Mouse (Mus musculus) left cerebral cortex, adult 2 months (tissue): ENCODE data around the gene Tenm4. TPM values are rescaled to one million over a fixed set of nuclear protein-coding genes. Genes with fewer than 3 reads are reported as not detected.
A peak's percentile ranks its signal among the peaks of the same experiment; 100 is the strongest.

ENCODE experiments used
- DNase-seq, 2 experiments: peaks; one replicate each; pipeline ENCODE4 v3.0.0; 2021 to 2022; ENCODE audit warnings: low spot score in 2 of 2, mixed read lengths in 1 of 2; ENCODE audit errors: extremely low spot score in 1 of 2
- H3K27ac ChIP-seq: fragments of 200-600 bp; 2 replicates; pipeline ENCODE4 v1.8.1; 2022
- H3K4me3 ChIP-seq: fragments of 200-600 bp; 2 replicates; pipeline ENCODE4 v1.8.1; 2022
- CTCF ChIP-seq: fragments of 200-600 bp; IDR thresholded peaks from 2 replicates; pipeline ENCODE4 v1.8.1; 2022; ENCODE audit warnings: antibody characterized with exemption, mild to moderate bottlenecking, moderate library complexity
- intact Hi-C: fragments of 180-260 bp; cut with DNase I; formaldehyde crosslinking; loops from one replicate; pipeline ENCODE4 v1.15.1; 2025
- total RNA-seq, 2 experiments: library from RNA; stranded (reverse); gene quantifications; 2 replicates each; pipeline ENCODE4 v1.2.3; 2021

Tenm4 gene
- total RNA-seq, 2 experiments from 2014 or later = 158 to 160 TPM

DNA sequence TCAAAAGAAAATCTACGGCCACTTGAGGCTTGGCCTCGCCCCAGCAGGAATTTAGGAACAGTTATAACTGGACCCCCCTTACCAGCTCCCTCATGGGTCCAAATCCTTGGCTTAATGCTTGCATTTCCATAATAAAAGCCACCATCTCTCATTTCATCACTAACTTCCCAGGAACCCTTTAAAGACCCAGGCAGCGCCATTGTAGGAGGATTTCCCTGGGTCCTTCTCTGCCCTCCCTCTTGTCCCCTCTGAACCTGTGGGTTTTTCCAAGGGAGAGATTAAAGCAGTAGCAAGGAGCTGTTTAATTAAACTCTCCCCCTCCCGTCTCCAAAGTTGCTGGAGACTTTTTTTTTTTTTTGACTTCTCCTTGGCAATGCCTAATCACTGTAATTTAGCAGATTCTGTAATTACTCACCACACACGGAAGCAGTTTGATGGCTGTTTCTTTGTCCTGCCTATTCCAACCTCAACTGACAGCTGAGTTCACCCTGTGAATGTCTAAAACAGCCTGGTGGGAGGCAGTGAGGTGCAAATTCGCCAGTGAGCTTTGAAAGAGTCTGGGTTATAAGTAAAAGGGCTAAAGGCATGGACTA lies 501.4 kb downstream of the Tenm4 start:
- no peak for TF ChIP-seq CTCF
- H3K4me3 ChIP-seq = no peak overlapping the region
- intact Hi-C loops = loop anchor here (10.0 kb wide), 1 partner anchor 232 kb away; no protein-coding TSS in a partner anchor
- no peak for DNase-seq
- no peak overlapping the region for H3K27ac ChIP-seq

DNA sequence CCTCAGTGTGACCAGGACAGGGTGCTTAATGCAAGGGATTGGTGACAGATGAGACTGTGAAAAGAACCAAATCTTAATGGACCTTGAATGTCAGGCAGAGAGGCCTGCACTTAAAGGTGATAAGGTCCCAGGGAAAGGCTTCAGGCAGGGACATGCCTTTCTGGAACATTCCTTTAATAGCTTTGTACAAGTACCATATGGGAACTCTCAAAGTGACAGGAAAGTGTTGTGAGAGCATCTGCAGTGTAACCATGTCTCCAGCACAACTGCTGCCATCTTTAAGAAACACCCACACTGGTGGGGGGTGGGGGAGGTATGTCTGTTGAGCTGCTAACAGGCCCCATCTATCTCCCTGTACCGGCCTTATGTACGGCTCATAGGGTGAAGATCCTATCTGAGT lies 506.0 kb downstream of the Tenm4 start:
- intact Hi-C loops = loop anchor here (10.0 kb wide), 1 partner anchor 228 kb away; no protein-coding TSS in a partner anchor
- no peak overlapping the region for H3K4me3 ChIP-seq
- peak overlapping the region; percentile 67 for H3K27ac ChIP-seq
- TF ChIP-seq CTCF = no peak
- no peak for DNase-seq

- no peak for DNase-seq
- H3K27ac ChIP-seq = peak overlapping the region; percentile 67
- TF ChIP-seq CTCF = no peak
- intact Hi-C loops = loop anchor here (10.0 kb wide), 1 partner anchor 227 kb away; no protein-coding TSS in a partner anchor
- H3K4me3 ChIP-seq = no peak overlapping the region
Observed at GRCm38 (mm10) chr7:96678236-96678635, 507.2 kb downstream of the Tenm4 start.

- intact Hi-C loops = loop anchor here (2.0 to 10.0 kb wide), 2 partner anchors 105 to 225 kb away; no protein-coding TSS in a partner anchor
- Histone ChIP-seq H3K4me3 (no peak overlapping the region), H3K27ac (peak overlapping the region; percentile 82)
- no peak for DNase-seq
- TF ChIP-seq CTCF = no peak
Observed at GRCm38 (mm10) chr7:96679746-96680145, 508.7 kb downstream of the Tenm4 start.

GRCm38 (mm10) chr7:96680405-96680804 lies 509.4 kb downstream of the Tenm4 start:
- no peak for DNase-seq
- intact Hi-C loops = loop anchor here (2.0 kb wide), 1 partner anchor 106 kb away; no protein-coding TSS in a partner anchor
- H3K27ac ChIP-seq = peak overlapping the region; percentile 82
- no peak overlapping the region for H3K4me3 ChIP-seq
- TF ChIP-seq CTCF = no peak

- DNase-seq = no peak
- TF ChIP-seq CTCF = no peak
- Histone ChIP-seq H3K27ac (peak overlapping the region; percentile 68; the same call in 1 of the 2 replicates), H3K4me3 (no peak overlapping the region)
- intact Hi-C loops = loop anchor here (2.0 kb wide), 1 partner anchor 107 kb away; no protein-coding TSS in a partner anchor
Observed at GRCm38 (mm10) chr7:96681808-96682207, 510.8 kb downstream of the Tenm4 start.

DNA sequence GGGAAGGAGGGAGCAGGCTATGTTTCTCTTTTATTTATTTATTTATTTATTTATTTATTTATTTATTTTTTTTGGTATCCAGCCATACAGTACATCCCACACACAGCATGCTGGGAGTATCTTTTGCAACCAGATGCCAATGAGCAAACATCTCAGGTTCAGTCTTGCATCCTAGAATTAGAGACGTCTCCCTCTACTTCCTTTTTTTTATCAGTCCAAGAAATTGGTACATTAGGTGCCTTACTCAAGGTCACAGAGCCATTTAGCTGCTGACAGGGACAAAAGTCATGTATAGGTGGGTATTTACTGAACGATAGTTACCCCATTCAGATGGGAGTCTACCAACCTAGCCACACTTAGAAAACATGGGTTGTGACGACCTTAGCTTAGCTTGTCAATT lies 517.1 kb downstream of the Tenm4 start:
- H3K4me3 ChIP-seq = no peak overlapping the region
- H3K27ac ChIP-seq = no peak overlapping the region
- intact Hi-C loops = no loop called here
- no peak for TF ChIP-seq CTCF
- DNase-seq = no peak

DNA sequence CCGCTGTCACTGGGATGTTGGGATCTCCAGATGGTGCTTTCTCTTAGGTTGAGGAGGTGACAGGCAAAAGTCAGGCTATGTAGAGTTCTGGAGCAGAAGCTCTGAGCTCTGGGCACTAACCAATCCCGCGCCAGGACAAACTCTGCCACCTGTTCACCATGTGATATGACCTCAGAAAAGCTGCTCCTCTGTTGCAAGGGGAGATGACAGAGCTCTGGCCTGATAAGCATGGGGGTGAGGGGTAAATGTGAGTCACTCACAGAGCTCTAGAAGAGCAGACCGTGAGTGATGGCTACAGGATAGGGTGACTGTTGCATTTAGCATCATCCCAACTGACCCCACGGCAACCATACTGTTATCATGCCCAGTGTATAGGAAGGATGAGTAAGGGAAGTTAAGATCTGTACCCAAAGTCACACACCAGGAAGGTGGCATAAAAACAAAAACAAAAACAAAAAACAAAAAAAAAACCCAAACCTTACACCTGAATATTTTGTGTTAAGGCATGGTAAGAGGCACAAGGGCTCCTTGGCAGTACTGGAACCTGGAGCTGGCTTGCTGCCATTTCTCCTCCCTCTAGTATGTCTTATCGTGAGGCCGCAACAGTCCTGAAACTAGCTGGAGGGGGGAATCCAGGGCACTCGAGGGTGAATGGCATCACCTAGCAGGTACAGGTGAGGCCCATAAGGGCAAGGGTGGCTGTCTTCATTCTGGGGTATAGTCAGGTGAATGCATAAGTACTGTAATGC lies 530.2 kb downstream of the Tenm4 start:
- H3K4me3 ChIP-seq = no peak overlapping the region
- H3K27ac ChIP-seq = no peak overlapping the region
- DNase-seq = no peak
- intact Hi-C loops = no loop called here
- no peak for TF ChIP-seq CTCF

- intact Hi-C loops = no loop called here
- no peak overlapping the region for H3K27ac ChIP-seq
- DNase-seq = no peak
- H3K4me3 ChIP-seq = no peak overlapping the region
- TF ChIP-seq CTCF = no peak
Observed at GRCm38 (mm10) chr7:96703958-96704357, 532.9 kb downstream of the Tenm4 start.

DNA sequence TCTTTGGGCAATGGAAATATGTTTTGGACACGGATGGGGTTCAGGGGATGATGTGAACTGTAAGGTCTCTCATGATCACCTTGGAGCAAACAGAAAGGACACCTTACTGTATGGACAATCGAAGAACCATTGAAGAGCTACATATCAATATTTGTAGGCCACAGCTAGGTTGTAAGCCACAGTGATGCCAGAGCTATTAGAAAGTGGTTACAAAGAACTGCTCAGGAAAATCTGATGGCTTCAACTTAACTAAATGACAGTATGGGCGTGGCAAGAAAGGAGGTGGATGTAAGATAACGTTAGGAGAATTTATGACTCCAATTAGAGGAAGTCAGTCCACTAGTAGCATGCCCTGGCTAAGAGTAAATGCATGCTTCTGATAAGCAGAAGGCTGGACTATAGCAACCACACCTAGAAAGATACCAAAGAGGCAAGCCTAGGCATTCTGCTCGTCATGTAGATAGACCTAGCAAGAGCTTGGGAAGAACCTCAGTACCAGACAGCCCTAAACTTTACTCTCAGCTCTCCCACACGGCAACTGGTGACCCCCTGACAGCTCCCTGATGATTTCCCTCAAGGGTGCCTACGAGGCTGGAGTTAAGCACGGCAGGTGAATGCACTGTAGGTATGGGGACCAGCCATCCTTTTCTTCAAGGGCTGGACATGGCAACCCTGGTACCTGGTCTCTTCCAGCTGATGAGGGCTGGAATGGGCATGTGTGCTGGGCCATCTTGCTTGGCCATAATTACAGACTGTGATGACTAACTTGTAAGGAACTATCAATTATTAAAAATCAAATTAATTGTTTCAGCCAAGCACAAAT lies 534.5 kb downstream of the Tenm4 start:
- no peak overlapping the region for H3K27ac ChIP-seq
- intact Hi-C loops = loop anchor here (5.0 kb wide), 1 partner anchor 183 kb away; no protein-coding TSS in a partner anchor
- DNase-seq = no peak

GRCm38 (mm10) chr7:96706531-96706930 lies 535.5 kb downstream of the Tenm4 start:
- no peak for DNase-seq
- intact Hi-C loops = loop anchor here (5.0 kb wide), 1 partner anchor 184 kb away; no protein-coding TSS in a partner anchor
- H3K27ac ChIP-seq = no peak overlapping the region
- H3K4me3 ChIP-seq = no peak overlapping the region
- no peak for TF ChIP-seq CTCF

More for the DNA sequence above, 534.5 kb downstream of the Tenm4 start:
- no peak overlapping the region for H3K4me3 ChIP-seq
- TF ChIP-seq CTCF = no peak
